Mouse (Mus musculus) c-Kit-positive CD71-negative TER-119-negative erythroid progenitor cells, embryonic 14.5 days (primary cell): ENCODE measurements around the gene Kdm4c.
"Not testable (repeated sequence)": the region's sequence is repeated elsewhere in the genome, so short reads cannot be mapped to it uniquely, and the experiment has no call there.

Experiments
- DNase-seq: peaks from one replicate; pipeline ENCODE4 v3.0.0-alpha.2; 2013; ENCODE audit warnings: low read depth

Gene Kdm4c

GRCm38 (mm10) chr4:74242176-74242575 is at the start of gene Kdm4c:
Kdm4c (plus strand) TSS chr4:74242497.
- DNase-seq = no peak

- DNase-seq = no peak
These were observed 41.0 kb upstream of the Kdm4c start for GRCm38 (mm10) chr4:74201281-74201811.

- DNase-seq = not testable (repeated sequence)
These were observed 20.5 kb upstream of the Kdm4c start for GRCm38 (mm10) chr4:74221780-74222179.

GRCm38 (mm10) chr4:74222360-74222759 is 19.9 kb upstream of the Kdm4c start:
- peak; percentile 16 for DNase-seq

- no peak for DNase-seq
These were observed 18.1 kb upstream of the Kdm4c start for GRCm38 (mm10) chr4:74224210-74224609.

GRCm38 (mm10) chr4:74230994-74231393 is 11.3 kb upstream of the Kdm4c start:
- peak; percentile 14 for DNase-seq

- DNase-seq = peak; percentile 18
These were observed 10.9 kb upstream of the Kdm4c start for GRCm38 (mm10) chr4:74231405-74231804.

GRCm38 (mm10) chr4:74233534-74233933 is 8.8 kb upstream of the Kdm4c start:
- DNase-seq = no peak

GRCm38 (mm10) chr4:74251348-74252244 is 9.3 kb downstream of the Kdm4c start:
- DNase-seq = peak; percentile 83

- peak; percentile 13 for DNase-seq
These were observed 10.2 kb downstream of the Kdm4c start for GRCm38 (mm10) chr4:74252245-74253105.

GRCm38 (mm10) chr4:74257882-74258281 is 15.6 kb downstream of the Kdm4c start:
- no peak for DNase-seq

- no peak for DNase-seq
These were observed 16.2 kb downstream of the Kdm4c start for GRCm38 (mm10) chr4:74258538-74258937.

GRCm38 (mm10) chr4:74259331-74259730 is 17.0 kb downstream of the Kdm4c start:
- no peak for DNase-seq

- DNase-seq = no peak
These were observed 19.6 kb downstream of the Kdm4c start for GRCm38 (mm10) chr4:74261879-74262278.

- no peak for DNase-seq
These were observed 22.2 kb downstream of the Kdm4c start for GRCm38 (mm10) chr4:74264428-74264955.

- DNase-seq = no peak
These were observed 28.9 kb downstream of the Kdm4c start for GRCm38 (mm10) chr4:74271180-74271579.

GRCm38 (mm10) chr4:74277486-74277885 is 35.2 kb downstream of the Kdm4c start:
- no peak for DNase-seq

- DNase-seq = no peak
These were observed 37.9 kb downstream of the Kdm4c start for GRCm38 (mm10) chr4:74280170-74280569.

GRCm38 (mm10) chr4:74287851-74288250 is 45.6 kb downstream of the Kdm4c start:
- no peak for DNase-seq

- no peak for DNase-seq
These were observed 52.4 kb downstream of the Kdm4c start for GRCm38 (mm10) chr4:74294726-74295125.

- DNase-seq = no peak
These were observed 63.2 kb downstream of the Kdm4c start for GRCm38 (mm10) chr4:74305315-74306105.
